Mouse (Mus musculus) heart, postnatal 0 days (tissue): ENCODE results near the gene Aldh1a2. TPM values are rescaled to one million over a fixed set of nuclear protein-coding genes. Genes with fewer than 3 reads are reported as not detected.

Source experiments
- ATAC-seq: fragments of 200-750 bp; cut with Nextera tagmentation; 2 replicates; pipeline ENCODE4 v1.8.0; 2017; ENCODE audit warnings: low read depth, moderate number of reproducible peaks, moderate library complexity; ENCODE audit not compliant: insufficient read depth
- DNase-seq: peaks from one replicate; pipeline ENCODE4 v3.0.0-alpha.2; 2016; ENCODE audit warnings: low spot score
- H3K27ac ChIP-seq: fragments of 300-500 bp; sonication (generic); 2 replicates; pipeline ENCODE4 v1.5.1; 2014; ENCODE audit warnings: low read depth, mild to moderate bottlenecking
- H3K27me3 ChIP-seq: fragments of 300-500 bp; sonication (generic); 2 replicates; pipeline ENCODE4 v1.6.1; 2014; ENCODE audit warnings: low read length, mixed read lengths; ENCODE audit not compliant: control insufficient read depth, insufficient read depth
- H3K36me3 ChIP-seq: fragments of 300-500 bp; sonication (generic); replicated peaks from 2 replicates; pipeline ENCODE4 v1.6.1; 2014; ENCODE audit warnings: low read length, mixed read lengths; ENCODE audit not compliant: control insufficient read depth, insufficient read depth
- H3K4me1 ChIP-seq: fragments of 300-500 bp; sonication (generic); 2 replicates; pipeline ENCODE4 v1.6.1; 2014; ENCODE audit warnings: antibody characterized with exemption; ENCODE audit not compliant: control insufficient read depth, insufficient read depth
- H3K4me2 ChIP-seq: fragments of 300-500 bp; sonication (generic); 2 replicates; pipeline ENCODE4 v1.6.1; 2014; ENCODE audit warnings: low read depth, mild to moderate bottlenecking, low read length, moderate library complexity
- H3K4me3 ChIP-seq: fragments of 300-500 bp; sonication (generic); 2 replicates; pipeline ENCODE4 v1.5.1; 2014; ENCODE audit warnings: low read depth, low read length
- H3K9ac ChIP-seq: fragments of 300-500 bp; sonication (generic); replicated peaks from 2 replicates; pipeline ENCODE4 v1.6.1; 2014; ENCODE audit warnings: low read depth, low read length, mixed read lengths
- H3K9me3 ChIP-seq: fragments of 300-500 bp; sonication (generic); replicated peaks from 2 replicates; pipeline ENCODE4 v1.6.1; 2016; ENCODE audit warnings: low read length; ENCODE audit not compliant: control insufficient read depth
- CTCF ChIP-seq: IDR thresholded peaks from 2 replicates; pipeline ENCODE4 v1.5.1; 2016; ENCODE audit warnings: antibody characterized with exemption, control low read depth, low read depth
- EP300 ChIP-seq: IDR thresholded peaks from 2 replicates; pipeline ENCODE4 v1.6.1; 2016; ENCODE audit warnings: antibody characterized with exemption, low read depth
- WGBS: fragments of 180-500 bp; shearing (Covaris S2); extraction: QIAGEN DNeasy Blood & Tissue Kit; methylation state at CpG from one replicate; pipeline ENCODE4 v1.1.7; 2014; 5-methylcytosine and 5-hydroxymethylcytosine counted together
- polyA plus RNA-seq: library from polyadenylated mRNA; unstranded; fragments of >200 nt; fragmentation: Nextera tagmentation; extraction: Ambion mirVana; gene quantifications from 2 replicates; pipeline ENCODE4 v1.2.1, GENCODE M21; 2015
- total RNA-seq: library from RNA; depleted of rRNA; stranded (reverse); fragments of >200 nt; gene quantifications from 2 replicates; pipeline ENCODE4 v1.2.3, GENCODE M21; 2014; ENCODE audit warnings: low replicate concordance; rRNA removed

Gene Aldh1a2
- 21.3 and 26.6 TPM in 2 replicates for total RNA-seq
- polyA plus RNA-seq = 25.7 and 26.2 TPM in 2 replicates

DNA sequence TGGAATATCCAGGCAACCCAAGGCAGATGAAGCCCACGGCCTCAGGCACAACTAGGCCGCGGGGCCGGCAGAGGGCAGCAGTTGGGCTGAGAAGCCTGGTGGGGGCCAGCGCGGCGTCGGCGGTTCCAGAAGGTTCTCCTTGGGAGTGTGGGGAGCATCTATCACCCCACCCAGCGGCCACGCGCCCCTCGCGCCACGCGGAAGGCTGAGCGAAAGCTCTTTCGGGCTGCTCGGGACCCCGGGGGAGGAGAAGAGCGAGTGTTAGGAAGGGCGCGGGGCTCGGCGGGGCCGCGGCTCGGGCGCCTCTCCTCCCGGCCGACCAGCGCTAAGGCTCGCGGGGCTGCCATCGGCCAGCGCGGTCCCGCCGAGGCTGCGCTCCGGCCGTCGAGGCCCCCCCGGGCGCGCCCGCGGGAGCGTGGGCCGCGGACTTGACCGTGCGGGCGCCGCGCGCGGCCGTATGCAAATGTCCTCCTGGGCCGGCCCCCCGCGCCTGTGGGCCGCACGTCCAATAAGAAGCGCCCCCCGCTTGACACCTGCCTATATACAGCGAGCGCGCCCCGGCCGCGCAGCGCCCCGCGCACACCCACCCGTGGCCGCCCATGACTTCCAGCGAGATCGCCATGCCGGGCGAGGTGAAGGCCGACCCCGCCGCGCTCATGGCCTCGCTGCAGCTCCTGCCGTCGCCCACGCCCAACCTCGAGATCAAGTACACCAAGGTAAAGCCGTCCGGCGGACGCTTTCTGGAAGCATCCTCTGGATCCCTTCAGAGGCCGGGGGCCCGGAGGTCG, at the start of gene Aldh1a2:
Aldh1a2 (plus strand) TSS at position 542 of the 788 bp plus-strand sequence.
- Histone ChIP-seq H3K4me1 (no peaks in the 10 kb centered on the region), H3K4me3 (peak within 1 kb of the TSS; percentile 51), H3K4me2 (peak within 1 kb of the TSS; percentile 66), H3K36me3 (no peaks in the 10 kb centered on the region), H3K27ac (no peak within 1 kb of the TSS), H3K9me3 (no peaks in the 10 kb centered on the region), H3K27me3 (peaks cover 80% of the 10 kb centered on the region), H3K9ac (peak within 1 kb of the TSS; percentile 40)
- DNase-seq (peak; percentile 60), ATAC-seq (peak; percentile 86)
- TF ChIP-seq EP300 (no peak), CTCF (peak; percentile 68)
- WGBS = under 1% methylated on average over 74 of the region's 97 CpGs

DNA sequence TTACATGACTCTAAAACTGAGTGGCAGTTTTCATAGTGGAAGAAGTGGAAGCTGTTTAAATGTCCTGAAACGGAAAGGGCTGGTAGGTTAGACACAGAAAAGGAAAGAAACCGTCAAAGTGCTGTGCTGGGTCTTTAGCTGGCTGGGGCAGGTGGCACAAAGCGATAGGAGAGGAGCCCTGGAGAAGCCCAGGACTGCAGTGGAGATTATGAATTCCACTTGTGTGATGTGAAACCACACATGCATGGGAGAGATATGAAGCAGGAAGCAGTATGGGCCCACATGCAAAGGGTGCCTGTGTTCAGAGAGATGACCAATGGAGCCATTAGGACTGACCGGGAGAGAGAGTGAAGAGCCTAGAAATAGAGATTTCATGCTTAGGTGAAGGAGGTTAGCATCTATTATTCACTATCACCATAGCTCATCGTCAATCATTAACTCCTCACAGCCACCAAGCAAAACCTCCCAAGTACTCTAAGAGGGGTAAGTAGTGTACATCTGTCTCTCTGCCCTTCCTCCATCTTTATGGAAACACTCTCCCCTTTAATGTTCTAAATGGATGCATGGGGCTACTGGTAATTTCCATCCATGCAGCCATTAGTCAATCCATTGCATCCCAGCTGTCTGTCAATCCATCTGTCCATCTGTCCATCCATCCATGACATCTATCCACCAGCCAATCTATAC, 49.4 kb upstream of the Aldh1a2 start:
- TF ChIP-seq CTCF (no peak), EP300 (no peak)
- no peak for ATAC-seq
- Histone ChIP-seq H3K9me3 (no peaks in the 10 kb centered on the region), H3K4me1 (peaks cover 4% of the 10 kb centered on the region; the same call in 1 of the 2 replicates), H3K9ac (no peak overlapping the region), H3K36me3 (no peaks in the 10 kb centered on the region), H3K4me3 (no peak overlapping the region), H3K27ac (no peak overlapping the region), H3K4me2 (no peak overlapping the region), H3K27me3 (no peaks in the 10 kb centered on the region)
- DNase-seq = no peak
- 86% methylated on average over 5 of the region's 5 CpGs for WGBS

DNA sequence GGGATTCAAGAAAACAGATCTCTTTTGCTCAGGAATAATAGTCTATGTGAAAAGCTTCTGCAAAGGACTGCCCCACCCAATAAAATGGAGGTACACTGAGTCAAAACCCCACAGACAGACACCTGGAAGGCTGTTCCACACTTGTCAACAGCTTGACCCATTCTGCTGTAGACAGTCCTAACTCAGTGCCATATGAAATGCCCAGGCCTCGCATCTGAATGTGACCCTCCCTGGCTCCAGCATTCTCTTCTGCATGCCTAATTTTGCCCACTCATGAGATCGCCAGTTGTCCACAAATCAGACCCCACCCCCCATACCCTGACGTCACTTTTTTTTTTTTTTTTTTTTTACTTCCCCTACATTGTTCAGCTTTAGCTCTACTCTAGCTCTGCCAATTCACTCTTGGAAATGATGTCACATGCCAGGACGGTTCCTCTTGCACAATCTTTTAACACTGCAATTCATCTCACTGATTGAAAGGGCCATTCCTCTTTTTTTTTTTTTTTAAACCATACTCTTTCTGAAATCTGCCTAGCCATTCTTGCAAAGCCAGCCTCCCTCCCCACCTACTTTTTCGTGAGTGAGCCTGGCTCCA, 48.6 kb upstream of the Aldh1a2 start:
- DNase-seq (peak; percentile 49), ATAC-seq (no peak)
- TF ChIP-seq EP300 = no peak
- Histone ChIP-seq H3K9ac (no peak overlapping the region), H3K27ac (no peak overlapping the region), H3K4me1 (peaks cover 4% of the 10 kb centered on the region; the same call in 1 of the 2 replicates), H3K27me3 (no peaks in the 10 kb centered on the region), H3K4me2 (no peak overlapping the region), H3K36me3 (no peaks in the 10 kb centered on the region), H3K9me3 (no peaks in the 10 kb centered on the region), H3K4me3 (no peak overlapping the region)
- 51% methylated on average over 5 of the region's 5 CpGs for WGBS

DNA sequence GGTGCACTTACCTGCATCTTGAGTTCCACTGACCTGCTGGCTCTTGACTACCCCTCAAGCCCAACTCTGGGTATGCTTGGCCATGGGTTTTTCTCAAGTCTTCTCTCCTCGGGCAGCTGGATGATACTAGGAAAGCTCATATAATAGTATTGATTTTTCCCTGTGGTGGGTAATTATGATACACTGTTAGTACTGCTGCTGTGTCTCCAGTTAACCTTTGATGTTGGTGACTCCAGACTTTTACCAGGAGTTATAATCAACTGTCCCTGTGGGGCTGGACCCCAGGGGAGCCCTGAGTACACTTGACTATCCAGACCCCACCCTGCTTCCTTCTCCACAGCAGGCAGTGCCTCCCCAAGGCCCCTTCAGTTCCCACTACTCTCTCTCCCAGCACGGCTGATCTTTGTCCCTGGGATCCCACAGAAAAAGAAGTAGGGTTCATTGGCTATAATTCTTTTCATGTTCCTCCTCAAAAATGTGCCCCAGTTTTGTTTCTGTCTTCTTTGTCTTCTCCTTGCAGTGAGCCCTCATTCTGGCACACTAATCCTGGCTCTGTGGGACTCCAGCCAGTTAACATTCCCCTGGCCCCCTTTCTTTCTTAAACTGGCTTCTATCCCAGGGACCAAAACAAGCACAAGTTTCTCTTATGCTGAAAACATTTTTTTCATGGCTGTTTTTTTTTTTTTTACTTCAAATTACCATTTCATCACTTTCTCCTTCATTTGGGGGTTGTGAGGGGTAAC, 47.9 kb upstream of the Aldh1a2 start:
- WGBS = 46% methylated on average over 2 of the region's 2 CpGs
- no peak overlapping the region for H3K9ac ChIP-seq
- DNase-seq (no peak), ATAC-seq (no peak)
- TF ChIP-seq EP300 = no peak
- no peak for TF ChIP-seq CTCF
- peaks cover 4% of the 10 kb centered on the region; the same call in 1 of the 2 replicates for H3K4me1 ChIP-seq
- H3K9me3 ChIP-seq = no peaks in the 10 kb centered on the region
- H3K36me3 ChIP-seq = no peaks in the 10 kb centered on the region
- H3K27me3 ChIP-seq = no peaks in the 10 kb centered on the region
- H3K27ac ChIP-seq = no peak overlapping the region
- no peak overlapping the region for H3K4me2 ChIP-seq
- no peak overlapping the region for H3K4me3 ChIP-seq

DNA sequence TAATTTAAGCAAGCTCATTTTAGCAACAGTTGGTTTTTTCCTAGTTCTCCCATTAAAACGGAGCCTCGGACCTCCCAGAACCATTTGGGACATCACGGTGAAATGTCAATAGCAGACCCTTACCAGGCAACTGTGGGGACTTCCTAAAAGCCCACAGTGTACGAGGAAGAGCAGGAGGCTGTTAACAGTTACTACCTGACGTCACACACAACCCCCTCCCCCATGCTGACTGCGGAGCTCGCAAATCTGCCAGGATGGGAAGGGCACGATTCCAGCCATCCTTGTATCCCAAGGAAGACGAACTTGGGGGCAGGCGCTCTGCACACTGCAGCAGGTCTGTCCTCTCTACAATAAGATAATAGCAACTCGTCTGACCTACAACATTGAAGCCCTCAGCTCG, 47.1 kb upstream of the Aldh1a2 start, which contains the start of gene Aqp9:
Aqp9 (minus strand) TSS at position 172 of the 400 bp plus-strand sequence.
- Histone ChIP-seq H3K9ac (no peak within 1 kb of the TSS), H3K4me1 (peaks cover 4% of the 10 kb centered on the region; the same call in 1 of the 2 replicates), H3K27me3 (no peaks in the 10 kb centered on the region), H3K4me3 (no peak within 1 kb of the TSS), H3K36me3 (no peaks in the 10 kb centered on the region), H3K27ac (no peak within 1 kb of the TSS), H3K4me2 (no peak within 1 kb of the TSS; the same call in 1 of the 2 replicates), H3K9me3 (no peaks in the 10 kb centered on the region)
- no peak for ATAC-seq
- TF ChIP-seq CTCF (no peak), EP300 (no peak)
- no peak for DNase-seq
- WGBS = 36% methylated on average over 12 of the region's 12 CpGs
